Mouse (Mus musculus) forebrain, postnatal 0 days (tissue): ENCODE measurements around the gene Lingo4. TPM values are rescaled to one million over a fixed set of nuclear protein-coding genes. Genes with fewer than 3 reads are reported as not detected.

Experiments used
- ATAC-seq: fragments of 200-750 bp; cut with Nextera tagmentation; 2 replicates; pipeline ENCODE4 v1.8.0; 2017; ENCODE audit warnings: mild to moderate bottlenecking, moderate library complexity
- DNase-seq: peaks from one replicate; pipeline ENCODE4 v3.0.0-alpha.2; 2015
- H3K27ac ChIP-seq: fragments of 300-500 bp; sonication (generic); 2 replicates; pipeline ENCODE4 v1.5.1; 2014; ENCODE audit warnings: low read depth, mild to moderate bottlenecking, antibody characterized with exemption, low read length, moderate library complexity, mixed read lengths
- H3K27me3 ChIP-seq: fragments of 300-500 bp; sonication (generic); 2 replicates; pipeline ENCODE4 v1.6.1; 2014; ENCODE audit warnings: mild to moderate bottlenecking, low read length, mixed read lengths; ENCODE audit not compliant: insufficient read depth
- H3K36me3 ChIP-seq: fragments of 300-500 bp; sonication (generic); 2 replicates; pipeline ENCODE4 v1.6.1; 2014; ENCODE audit warnings: mild to moderate bottlenecking, moderate library complexity; ENCODE audit not compliant: insufficient read depth
- H3K4me1 ChIP-seq: fragments of 300-500 bp; sonication (generic); 2 replicates; pipeline ENCODE4 v1.6.1; 2014; ENCODE audit warnings: antibody characterized with exemption; ENCODE audit not compliant: insufficient read depth
- H3K4me2 ChIP-seq: fragments of 300-500 bp; sonication (generic); 2 replicates; pipeline ENCODE4 v1.6.1; 2014; ENCODE audit warnings: low read depth, mild to moderate bottlenecking, moderate library complexity
- H3K4me3 ChIP-seq: fragments of 300-500 bp; sonication (generic); 2 replicates; pipeline ENCODE4 v1.5.1; 2014; ENCODE audit warnings: low read depth, low read length, mixed read lengths
- H3K9ac ChIP-seq: fragments of 300-500 bp; sonication (generic); 2 replicates; pipeline ENCODE4 v1.6.1; 2014; ENCODE audit warnings: mild to moderate bottlenecking
- H3K9me3 ChIP-seq: fragments of 300-500 bp; sonication (generic); 2 replicates; pipeline ENCODE4 v1.6.1; 2016; ENCODE audit warnings: low read length
- CTCF ChIP-seq: sonication (generic); IDR thresholded peaks from 2 replicates; pipeline ENCODE4 v1.5.1; 2016; ENCODE audit warnings: antibody characterized with exemption, control low read depth, low read depth
- WGBS: fragments of 180-500 bp; shearing (Covaris S2); extraction: QIAGEN DNeasy Blood & Tissue Kit; methylation state at CpG from one replicate; pipeline ENCODE4 v1.1.7; 2014; 5-methylcytosine and 5-hydroxymethylcytosine counted together
- polyA plus RNA-seq: library from polyadenylated mRNA; unstranded; fragments of >200 nt; fragmentation: Nextera tagmentation; extraction: Ambion mirVana; gene quantifications from 2 replicates; pipeline ENCODE4 v1.2.1, GENCODE M21; 2015
- total RNA-seq: library from RNA; depleted of rRNA; stranded (reverse); fragments of >200 nt; gene quantifications from 2 replicates; pipeline ENCODE4 v1.2.3, GENCODE M21; 2014

The Lingo4 gene
- total and polyA plus RNA-seq, 2 experiments from 2014 or later = 1.0 to 1.2 TPM

DNA sequence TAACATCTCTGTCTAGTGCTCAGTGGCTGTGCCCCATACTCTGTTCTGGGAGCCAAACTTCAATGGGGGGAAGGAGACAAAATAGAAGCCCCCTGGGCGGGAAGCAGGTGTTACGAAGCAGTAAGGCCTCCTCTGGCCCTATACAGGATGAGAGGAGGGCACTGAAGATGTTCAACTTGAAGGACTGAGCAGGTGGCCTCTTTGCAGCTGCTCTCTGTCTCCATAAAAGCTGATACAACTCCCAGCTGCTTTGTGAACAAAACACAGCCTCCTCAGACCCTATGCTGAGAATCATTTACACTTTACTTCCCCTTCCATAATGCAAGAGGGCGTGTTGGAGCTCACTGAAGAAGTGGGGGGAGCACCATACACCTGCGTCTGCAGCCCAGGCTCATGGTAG lies 11.6 kb upstream of the Lingo4 start:
- no peak overlapping the region for H3K9ac ChIP-seq
- no peaks in the 10 kb centered on the region for H3K4me1 ChIP-seq
- 70% methylated on average over 4 of the region's 4 CpGs for WGBS
- DNase-seq (no peak), ATAC-seq (no peak)
- no peak overlapping the region for H3K27ac ChIP-seq
- no peak for TF ChIP-seq CTCF
- H3K27me3 ChIP-seq = no peaks in the 10 kb centered on the region
- no peaks in the 10 kb centered on the region for H3K36me3 ChIP-seq
- no peaks in the 10 kb centered on the region for H3K9me3 ChIP-seq
- H3K4me3 ChIP-seq = no peak overlapping the region
- H3K4me2 ChIP-seq = no peak overlapping the region

DNA sequence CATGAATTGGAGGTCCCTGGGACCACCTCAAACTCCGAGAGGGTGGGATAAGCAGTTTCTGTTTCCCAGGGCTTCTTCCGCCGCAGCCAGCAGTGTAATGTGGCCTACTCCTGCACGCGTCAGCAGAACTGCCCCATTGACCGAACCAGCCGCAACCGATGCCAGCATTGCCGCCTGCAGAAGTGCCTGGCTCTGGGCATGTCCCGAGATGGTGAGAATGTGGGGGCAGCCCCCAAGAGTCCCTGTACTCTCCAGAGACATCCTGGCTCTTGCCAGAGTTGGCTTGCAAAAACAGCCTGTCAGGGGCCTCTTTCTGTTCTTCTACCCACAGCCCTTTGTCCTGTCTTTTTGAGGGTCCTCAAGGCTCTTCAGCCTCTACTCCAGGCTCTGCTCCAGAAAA lies 10.9 kb upstream of the Lingo4 start:
- H3K4me2 ChIP-seq = no peak overlapping the region
- H3K4me3 ChIP-seq = no peak overlapping the region
- DNase-seq (no peak), ATAC-seq (no peak)
- no peaks in the 10 kb centered on the region for H3K36me3 ChIP-seq
- H3K9ac ChIP-seq = no peak overlapping the region
- no peak overlapping the region for H3K27ac ChIP-seq
- no peak for TF ChIP-seq CTCF
- WGBS = 94% methylated on average over 10 of the region's 10 CpGs
- H3K27me3 ChIP-seq = no peaks in the 10 kb centered on the region
- no peaks in the 10 kb centered on the region for H3K9me3 ChIP-seq
- no peaks in the 10 kb centered on the region for H3K4me1 ChIP-seq

DNA sequence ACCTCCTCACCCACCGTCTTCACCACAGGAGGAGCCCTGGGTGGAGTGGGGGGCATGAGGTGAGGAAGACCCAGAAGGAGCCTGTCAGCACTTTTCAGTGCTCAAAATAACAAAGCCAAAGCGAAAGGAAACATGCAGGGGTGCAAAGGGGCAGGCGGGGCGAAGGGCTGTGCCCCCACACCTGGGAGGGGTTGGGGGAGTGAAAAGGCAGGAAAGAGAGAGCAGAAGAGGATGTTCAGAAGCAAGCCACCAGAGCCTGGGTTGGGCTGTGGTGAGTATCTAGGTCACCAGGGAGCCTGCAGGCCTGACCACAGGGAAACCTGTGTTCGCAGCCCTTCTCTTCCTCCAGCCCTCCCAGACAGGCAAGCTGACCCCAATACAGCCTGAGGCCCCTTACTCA lies 10.3 kb upstream of the Lingo4 start:
- no peak for TF ChIP-seq CTCF
- Histone ChIP-seq H3K9me3 (no peaks in the 10 kb centered on the region), H3K36me3 (no peaks in the 10 kb centered on the region), H3K27ac (no peak overlapping the region), H3K4me3 (no peak overlapping the region), H3K4me2 (no peak overlapping the region), H3K4me1 (no peaks in the 10 kb centered on the region), H3K9ac (no peak overlapping the region), H3K27me3 (no peaks in the 10 kb centered on the region)
- WGBS = 82% methylated on average over 5 of the region's 5 CpGs
- ATAC-seq (no peak), DNase-seq (no peak)

DNA sequence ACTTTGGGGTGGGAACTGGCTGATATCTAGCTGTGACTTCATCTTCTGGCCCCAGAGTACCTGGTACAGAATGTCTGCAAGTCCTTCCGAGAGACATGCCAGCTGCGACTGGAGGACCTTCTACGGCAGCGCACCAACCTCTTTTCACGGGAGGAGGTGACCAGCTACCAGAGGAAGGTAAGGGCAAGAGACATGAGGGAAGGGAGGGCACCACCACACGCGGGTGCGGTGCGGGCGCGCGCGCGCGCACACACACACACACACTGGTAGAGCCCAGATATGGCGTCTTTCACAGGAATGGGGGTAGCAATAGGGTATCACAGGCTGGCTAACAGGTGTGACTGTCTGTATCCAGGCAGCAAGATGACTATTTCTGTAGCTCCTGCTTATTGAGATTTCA lies 8.9 kb upstream of the Lingo4 start:
- WGBS = 97% methylated on average over 16 of the region's 16 CpGs
- TF ChIP-seq CTCF = no peak

DNA sequence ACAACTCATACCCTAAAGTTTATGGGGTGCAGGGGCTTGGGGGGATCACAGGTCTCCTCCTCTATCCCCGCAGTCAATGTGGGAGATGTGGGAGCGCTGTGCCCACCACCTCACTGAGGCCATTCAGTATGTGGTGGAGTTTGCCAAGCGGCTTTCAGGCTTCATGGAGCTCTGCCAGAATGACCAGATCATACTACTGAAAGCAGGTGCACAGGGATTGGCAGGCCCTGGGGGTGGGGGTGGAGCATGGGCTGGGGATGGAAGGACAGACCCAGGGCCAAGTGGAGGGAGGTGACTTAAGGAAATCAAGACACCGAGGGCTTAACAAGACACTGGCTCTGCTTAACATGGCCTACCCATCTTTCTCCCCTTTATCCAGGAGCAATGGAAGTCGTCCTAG lies 7.3 kb upstream of the Lingo4 start:
- Histone ChIP-seq H3K27me3 (no peaks in the 10 kb centered on the region), H3K4me3 (no peak overlapping the region), H3K4me2 (no peak overlapping the region), H3K9me3 (no peaks in the 10 kb centered on the region), H3K36me3 (no peaks in the 10 kb centered on the region), H3K9ac (no peak overlapping the region), H3K27ac (no peak overlapping the region), H3K4me1 (no peaks in the 10 kb centered on the region)
- DNase-seq (no peak), ATAC-seq (no peak)
- no peak for TF ChIP-seq CTCF
- 73% methylated on average over 5 of the region's 5 CpGs for WGBS

More for the DNA sequence above, 8.9 kb upstream of the Lingo4 start:
- no peak overlapping the region for H3K9ac ChIP-seq
- ATAC-seq = no peak
- no peak overlapping the region for H3K4me3 ChIP-seq
- no peak for DNase-seq
- no peak overlapping the region for H3K4me2 ChIP-seq
- no peaks in the 10 kb centered on the region for H3K27me3 ChIP-seq
- no peaks in the 10 kb centered on the region for H3K4me1 ChIP-seq
- H3K9me3 ChIP-seq = no peaks in the 10 kb centered on the region
- no peaks in the 10 kb centered on the region for H3K36me3 ChIP-seq
- H3K27ac ChIP-seq = no peak overlapping the region

DNA sequence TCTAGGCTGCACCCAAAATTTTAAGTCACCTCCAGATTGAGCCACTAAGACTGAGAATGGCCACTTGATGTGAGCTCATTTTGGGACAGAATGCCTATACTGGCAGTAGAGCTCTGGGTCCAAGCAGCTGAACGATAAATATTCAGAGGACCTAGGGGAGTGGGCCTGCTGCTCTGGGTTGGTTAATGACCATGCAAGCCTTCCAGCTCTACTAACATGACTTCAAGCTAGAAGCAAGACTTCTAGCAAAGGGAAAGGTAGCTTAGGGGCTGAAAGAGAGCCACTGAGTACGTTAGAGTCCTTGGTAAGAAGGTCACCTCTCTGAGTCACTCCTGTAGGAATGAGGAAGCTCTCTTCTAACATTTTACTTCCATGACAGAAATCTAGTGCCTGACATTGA lies 6.2 kb upstream of the Lingo4 start:
- no peak for TF ChIP-seq CTCF
- 83% methylated on average over 2 of the region's 2 CpGs for WGBS
- ATAC-seq = no peak

DNA sequence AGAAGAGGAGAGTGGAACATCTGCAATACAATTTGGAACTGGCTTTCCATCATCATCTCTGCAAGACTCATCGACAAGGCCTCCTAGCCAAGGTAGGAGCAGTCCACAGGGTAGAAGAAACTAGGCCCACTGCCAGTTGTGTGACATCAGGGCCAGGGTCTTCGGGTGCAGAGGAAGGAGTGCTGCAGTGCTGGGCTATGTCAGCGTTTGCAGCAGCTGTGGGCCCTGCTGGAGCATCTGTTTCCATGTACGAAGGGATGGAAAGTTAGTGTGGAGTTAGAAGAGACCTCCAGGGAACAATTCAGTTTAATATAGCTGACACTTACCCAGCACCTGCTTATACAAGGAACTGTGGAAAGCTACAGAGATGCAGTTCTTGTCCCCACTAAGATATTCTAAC lies 5.3 kb upstream of the Lingo4 start:
- Histone ChIP-seq H3K36me3 (no peaks in the 10 kb centered on the region), H3K9ac (no peak overlapping the region), H3K4me3 (no peak overlapping the region), H3K4me1 (no peaks in the 10 kb centered on the region), H3K27ac (no peak overlapping the region), H3K4me2 (no peak overlapping the region), H3K27me3 (no peaks in the 10 kb centered on the region), H3K9me3 (no peaks in the 10 kb centered on the region)
- no peak for TF ChIP-seq CTCF
- 66% methylated on average over 4 of the region's 4 CpGs for WGBS
- ATAC-seq (no peak), DNase-seq (no peak)

More for the DNA sequence above, 6.2 kb upstream of the Lingo4 start:
- Histone ChIP-seq H3K4me1 (no peaks in the 10 kb centered on the region), H3K27ac (no peak overlapping the region), H3K36me3 (no peaks in the 10 kb centered on the region), H3K27me3 (no peaks in the 10 kb centered on the region), H3K9me3 (no peaks in the 10 kb centered on the region), H3K9ac (no peak overlapping the region), H3K4me2 (no peak overlapping the region), H3K4me3 (no peak overlapping the region)
- no peak for DNase-seq

DNA sequence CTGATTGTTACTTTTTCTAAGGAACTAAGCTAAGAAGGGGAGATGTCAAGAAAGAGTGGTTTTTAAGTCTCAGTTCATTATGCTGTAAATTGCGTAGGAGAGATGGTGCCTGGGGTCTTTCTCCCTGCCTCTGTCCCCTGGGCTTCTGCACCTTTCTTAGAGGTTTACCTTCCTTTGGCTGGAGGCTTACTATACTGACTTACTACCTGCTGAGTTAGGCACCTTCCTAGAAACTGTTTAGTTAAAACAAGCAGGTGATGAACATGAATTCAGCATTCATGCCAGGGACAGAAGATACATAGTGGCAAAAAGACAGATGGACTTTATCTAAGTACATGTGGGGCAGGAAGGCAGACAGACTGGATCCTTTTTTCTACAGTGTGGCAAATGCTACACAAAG lies 2.0 kb upstream of the Lingo4 start:
- ATAC-seq (no peak), DNase-seq (no peak)
- Histone ChIP-seq H3K36me3 (no peaks in the 10 kb centered on the region), H3K9ac (no peak overlapping the region), H3K27me3 (no peaks in the 10 kb centered on the region), H3K4me1 (0 out of 2 replicates have a peak, but pooled peaks cover 5% of the 10 kb centered on the region), H3K9me3 (no peaks in the 10 kb centered on the region), H3K4me3 (no peak overlapping the region), H3K27ac (no peak overlapping the region), H3K4me2 (no peak overlapping the region)
- no peak for TF ChIP-seq CTCF
- WGBS = 75% methylated on average over 1 of the region's 1 CpGs
